Mouse (Mus musculus): Measurements from ENCODE around the gene Fdxr. TPM values are rescaled to one million over a fixed set of nuclear protein-coding genes. Genes with fewer than 3 reads are reported as not detected.

Fdxr gene
- total and polyA plus RNA-seq, 2 experiments from 2014 or later = 10.1 to 18.2 TPM

DNA sequence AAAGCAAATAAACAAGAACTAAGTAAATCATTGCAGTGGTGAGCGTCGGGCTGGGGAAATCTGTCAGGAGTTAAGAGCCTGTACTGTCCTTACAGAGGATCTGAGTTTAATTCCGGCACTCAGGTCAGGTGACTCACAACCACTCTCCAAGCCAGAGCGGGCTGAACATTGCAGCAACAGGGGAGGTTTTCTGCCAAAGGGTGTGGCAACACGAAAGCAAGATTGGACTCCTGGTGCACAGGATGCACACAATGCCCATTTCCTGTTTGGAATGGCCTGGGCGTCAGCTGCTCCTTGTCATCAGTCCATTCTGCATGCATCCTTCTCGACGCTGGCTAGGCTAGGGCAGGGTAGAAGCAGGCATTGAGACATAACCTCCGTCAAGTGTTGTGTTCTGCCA, 57.6 kb downstream of the Fdxr start:
- ATAC-seq (ENCODE audit: insufficient read depth, low read depth) (peak; percentile 40), DNase-seq (ENCODE audit: low spot score) (peak; percentile 78)
- H3K9ac ChIP-seq (replicated peaks; ENCODE audit: low read depth, low read length) = no peak overlapping the region
- TF ChIP-seq EP300 (IDR thresholded peaks at IDR 0.05; ENCODE audit: low read depth) = no peak
- TF ChIP-seq CTCF (IDR thresholded peaks at IDR 0.05; ENCODE audit: low read depth) = no peak
- WGBS = 19% methylated on average over 9 of the region's 9 CpGs
- H3K4me1 ChIP-seq (ENCODE audit: control insufficient read depth, insufficient read depth) = peaks cover 70% of the 10 kb centered on the region
- H3K27ac ChIP-seq (ENCODE audit: low read depth) = peak overlapping the region; percentile 70
- no peaks in the 10 kb centered on the region for H3K9me3 ChIP-seq (replicated peaks; ENCODE audit: control insufficient read depth, low read length)
- H3K4me2 ChIP-seq (ENCODE audit: low read depth, low read length) = no peak overlapping the region
- no peaks in the 10 kb centered on the region for H3K36me3 ChIP-seq (replicated peaks; ENCODE audit: control insufficient read depth, insufficient read depth, low read length)
- no peaks in the 10 kb centered on the region for H3K27me3 ChIP-seq (ENCODE audit: control insufficient read depth, insufficient read depth, low read length)
- no peak overlapping the region for H3K4me3 ChIP-seq (ENCODE audit: low read depth, low read length)

Small RNAs within 50 kb of the gene (microRNA-seq; reads per million reads assigned to microRNA genes)
- not detected for gene Gm25837

Other genes starting within 250 kb of the Fdxr start
- not detected in 2 replicates for gene Cd300ld5, start 239.3 kb downstream of the Fdxr start, total RNA-seq (2014; rRNA removed; ENCODE audit: low replicate concordance)
- gene Cd300ld5, start 239.3 kb downstream of the Fdxr start, polyA plus RNA-seq (2015; fragmentation: Nextera tagmentation; extraction: Ambion mirVana) = not detected in 2 replicates
- not detected in 2 replicates for gene Cd300ld3, start 228.6 kb downstream of the Fdxr start, total RNA-seq (2014; rRNA removed; ENCODE audit: low replicate concordance)
- gene Cd300ld3, start 228.6 kb downstream of the Fdxr start, polyA plus RNA-seq (2015; fragmentation: Nextera tagmentation; extraction: Ambion mirVana) = not detected in 2 replicates
- gene Cd300e, start 214.9 kb downstream of the Fdxr start, total RNA-seq (2014; rRNA removed; ENCODE audit: low replicate concordance) = not detected in 2 replicates
- 0.07 TPM in 1 of 2 replicates, not detected in the other for gene Cd300e, start 214.9 kb downstream of the Fdxr start, polyA plus RNA-seq (2015; fragmentation: Nextera tagmentation; extraction: Ambion mirVana)
- gene Rab37, start 185.6 kb downstream of the Fdxr start, total RNA-seq (2014; rRNA removed; ENCODE audit: low replicate concordance) = 0.04 and 2.0 TPM in 2 replicates
- gene Rab37, start 185.6 kb downstream of the Fdxr start, polyA plus RNA-seq (2015; fragmentation: Nextera tagmentation; extraction: Ambion mirVana) = 1.1 and 1.3 TPM in 2 replicates
- 0.15 and 3.3 TPM in 2 replicates for gene Cd300lf, start 143.1 kb downstream of the Fdxr start, total RNA-seq (2014; rRNA removed; ENCODE audit: low replicate concordance)
- 0.63 and 0.96 TPM in 2 replicates for gene Cd300lf, start 143.1 kb downstream of the Fdxr start, polyA plus RNA-seq (2015; fragmentation: Nextera tagmentation; extraction: Ambion mirVana)
- gene Slc9a3r1, start 113.7 kb downstream of the Fdxr start, total RNA-seq (2014; rRNA removed; ENCODE audit: low replicate concordance) = 11.3 and 13.6 TPM in 2 replicates
- 12.3 and 14.2 TPM in 2 replicates for gene Slc9a3r1, start 113.7 kb downstream of the Fdxr start, polyA plus RNA-seq (2015; fragmentation: Nextera tagmentation; extraction: Ambion mirVana)
- 4.1 and 9.0 TPM in 2 replicates for gene Tmem104, start 89.6 kb downstream of the Fdxr start, total RNA-seq (2014; rRNA removed; ENCODE audit: low replicate concordance)
- gene Tmem104, start 89.6 kb downstream of the Fdxr start, polyA plus RNA-seq (2015; fragmentation: Nextera tagmentation; extraction: Ambion mirVana) = 6.0 and 6.4 TPM in 2 replicates
- 7.7 and 8.0 TPM in 2 replicates for gene Nat9, start 89.2 kb downstream of the Fdxr start, total RNA-seq (2014; rRNA removed; ENCODE audit: low replicate concordance)
- 21.1 and 21.6 TPM in 2 replicates for gene Nat9, start 89.2 kb downstream of the Fdxr start, polyA plus RNA-seq (2015; fragmentation: Nextera tagmentation; extraction: Ambion mirVana)
- gene Grin2c, start 9.8 kb downstream of the Fdxr start, total RNA-seq (2014; rRNA removed; ENCODE audit: low replicate concordance) = 0.15 and 1.6 TPM in 2 replicates
- not detected in 2 replicates for gene Grin2c, start 9.8 kb downstream of the Fdxr start, polyA plus RNA-seq (2015; fragmentation: Nextera tagmentation; extraction: Ambion mirVana)
- 2.9 and 3.5 TPM in 2 replicates for gene Fads6, start 20.6 kb upstream of the Fdxr start, total RNA-seq (2014; rRNA removed; ENCODE audit: low replicate concordance)
- gene Fads6, start 20.6 kb upstream of the Fdxr start, polyA plus RNA-seq (2015; fragmentation: Nextera tagmentation; extraction: Ambion mirVana) = 0.33 and 0.34 TPM in 2 replicates
- 0.12 TPM in 1 of 2 replicates, not detected in the other for gene Otop2, start 30.1 kb upstream of the Fdxr start, total RNA-seq (2014; rRNA removed; ENCODE audit: low replicate concordance)
- not detected in 2 replicates for gene Otop2, start 30.1 kb upstream of the Fdxr start, polyA plus RNA-seq (2015; fragmentation: Nextera tagmentation; extraction: Ambion mirVana)
- 0.31 TPM in 1 of 2 replicates, not detected in the other for gene Ush1g, start 45.0 kb upstream of the Fdxr start, total RNA-seq (2014; rRNA removed; ENCODE audit: low replicate concordance)
- 0.03 and 0.05 TPM in 2 replicates for gene Ush1g, start 45.0 kb upstream of the Fdxr start, polyA plus RNA-seq (2015; fragmentation: Nextera tagmentation; extraction: Ambion mirVana)
- not detected in 2 replicates for gene Otop3, start 57.7 kb upstream of the Fdxr start, total RNA-seq (2014; rRNA removed; ENCODE audit: low replicate concordance)
- gene Otop3, start 57.7 kb upstream of the Fdxr start, polyA plus RNA-seq (2015; fragmentation: Nextera tagmentation; extraction: Ambion mirVana) = not detected in 2 replicates
- 8.3 and 11.9 TPM in 2 replicates for gene Hid1, start 90.7 kb upstream of the Fdxr start, total RNA-seq (2014; rRNA removed; ENCODE audit: low replicate concordance)
- gene Hid1, start 90.7 kb upstream of the Fdxr start, polyA plus RNA-seq (2015; fragmentation: Nextera tagmentation; extraction: Ambion mirVana) = 5.3 and 5.4 TPM in 2 replicates
- gene Cdr2l, start 104.9 kb upstream of the Fdxr start, total RNA-seq (2014; rRNA removed; ENCODE audit: low replicate concordance) = 23.1 and 26.7 TPM in 2 replicates
- gene Cdr2l, start 104.9 kb upstream of the Fdxr start, polyA plus RNA-seq (2015; fragmentation: Nextera tagmentation; extraction: Ambion mirVana) = 5.2 and 5.6 TPM in 2 replicates
- gene Mrpl58, start 126.7 kb upstream of the Fdxr start, total RNA-seq (2014; rRNA removed; ENCODE audit: low replicate concordance) = 107 and 285 TPM in 2 replicates
- 224 and 232 TPM in 2 replicates for gene Mrpl58, start 126.7 kb upstream of the Fdxr start, polyA plus RNA-seq (2015; fragmentation: Nextera tagmentation; extraction: Ambion mirVana)
- gene Atp5h, start 142.9 kb upstream of the Fdxr start, total RNA-seq (2014; rRNA removed; ENCODE audit: low replicate concordance) = 991 and 1,040 TPM in 2 replicates
- gene Atp5h, start 142.9 kb upstream of the Fdxr start, polyA plus RNA-seq (2015; fragmentation: Nextera tagmentation; extraction: Ambion mirVana) = 4,106 and 4,345 TPM in 2 replicates
- 8.3 and 8.4 TPM in 2 replicates for gene Kctd2, start 143.1 kb upstream of the Fdxr start, total RNA-seq (2014; rRNA removed; ENCODE audit: low replicate concordance)
- 15.1 and 15.6 TPM in 2 replicates for gene Kctd2, start 143.1 kb upstream of the Fdxr start, polyA plus RNA-seq (2015; fragmentation: Nextera tagmentation; extraction: Ambion mirVana)
- gene Trim80, start 163.5 kb upstream of the Fdxr start, total RNA-seq (2014; rRNA removed; ENCODE audit: low replicate concordance) = not detected in 2 replicates
- 0.18 and 0.26 TPM in 2 replicates for gene Trim80, start 163.5 kb upstream of the Fdxr start, polyA plus RNA-seq (2015; fragmentation: Nextera tagmentation; extraction: Ambion mirVana)
- gene Slc16a5, start 185.4 kb upstream of the Fdxr start, total RNA-seq (2014; rRNA removed; ENCODE audit: low replicate concordance) = 0.99 and 3.8 TPM in 2 replicates
- gene Slc16a5, start 185.4 kb upstream of the Fdxr start, polyA plus RNA-seq (2015; fragmentation: Nextera tagmentation; extraction: Ambion mirVana) = 0.11 and 0.15 TPM in 2 replicates
- gene Armc7, start 198.6 kb upstream of the Fdxr start, total RNA-seq (2014; rRNA removed; ENCODE audit: low replicate concordance) = 1.8 and 8.7 TPM in 2 replicates
- 3.3 TPM in 2 replicates for gene Armc7, start 198.6 kb upstream of the Fdxr start, polyA plus RNA-seq (2015; fragmentation: Nextera tagmentation; extraction: Ambion mirVana)
- gene Nt5c, start 214.8 kb upstream of the Fdxr start, total RNA-seq (2014; rRNA removed; ENCODE audit: low replicate concordance) = 24.5 and 28.0 TPM in 2 replicates
- 49.8 and 53.7 TPM in 2 replicates for gene Nt5c, start 214.8 kb upstream of the Fdxr start, polyA plus RNA-seq (2015; fragmentation: Nextera tagmentation; extraction: Ambion mirVana)
- 433 and 473 TPM in 2 replicates for gene Jpt1, start 237.3 kb upstream of the Fdxr start, total RNA-seq (2014; rRNA removed; ENCODE audit: low replicate concordance)
- 496 and 503 TPM in 2 replicates for gene Jpt1, start 237.3 kb upstream of the Fdxr start, polyA plus RNA-seq (2015; fragmentation: Nextera tagmentation; extraction: Ambion mirVana)